Mouse (Mus musculus): ENCODE measurements at regions not wholly inside any gene's neighbourhood (a gene's known extent, or its start where the extent isn't known, plus 50 kb on each side); places are given as distances from the start of the nearest gene placed in this dataset.

DNA sequence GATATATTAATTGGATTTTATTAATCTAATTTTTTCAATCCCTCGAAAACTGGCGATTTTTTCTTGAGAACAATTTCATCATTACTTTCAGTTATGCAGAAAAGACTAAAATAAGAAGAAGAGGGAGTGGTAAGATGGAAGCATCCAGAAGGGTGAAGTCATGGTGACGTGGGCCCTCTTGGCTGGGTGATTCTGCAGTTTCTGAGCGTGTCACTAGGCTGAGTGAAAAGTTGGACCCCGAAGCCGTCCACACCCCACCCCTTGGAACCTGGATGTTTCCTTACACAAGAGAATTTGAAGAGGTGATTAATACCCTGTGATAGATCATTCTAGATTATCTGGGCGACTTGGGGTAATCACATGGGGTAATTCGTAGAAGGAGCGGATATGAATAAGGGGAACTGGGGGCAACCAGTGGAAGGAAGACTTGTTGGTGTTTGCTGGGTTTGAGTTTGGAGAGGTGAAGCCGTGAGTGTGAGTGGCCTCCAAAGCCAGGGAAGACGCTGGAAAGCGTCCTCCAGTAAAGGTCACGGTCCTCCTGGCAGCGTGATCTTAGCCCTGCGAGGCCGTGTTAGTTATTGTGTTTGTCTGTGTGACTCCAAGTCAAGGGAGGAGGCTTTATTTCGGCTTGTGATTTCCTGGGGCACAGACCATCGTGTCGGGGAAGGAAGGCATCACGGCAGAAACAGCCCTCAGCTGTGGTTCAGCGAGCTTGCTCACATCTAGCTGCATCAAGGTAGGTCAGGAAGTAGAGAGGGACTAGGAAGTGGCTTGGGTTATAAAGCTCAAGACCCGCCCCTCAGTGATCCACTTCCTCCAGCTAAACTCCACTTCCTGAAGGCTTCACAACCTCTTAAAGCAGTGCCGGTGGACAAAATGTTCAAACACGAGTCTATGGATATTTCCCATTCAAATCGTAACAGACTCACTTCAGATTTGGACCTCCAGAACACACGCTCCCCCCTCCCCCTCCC lies 67.0 kb downstream of the Syf2 start:
- no peak overlapping the region for H3K27ac ChIP-seq (ENCODE audit: low read depth)
- H3K4me3 ChIP-seq (ENCODE audit: low read depth, low read length), result no peak overlapping the region
- no peak overlapping the region for H3K4me2 ChIP-seq (ENCODE audit: low read depth, low read length)
- no peak overlapping the region for H3K9ac ChIP-seq (replicated peaks)
- peaks cover 16% of the 10 kb centered on the region; the same call in 1 of the 2 replicates for H3K27me3 ChIP-seq (ENCODE audit: insufficient read depth, low read length)
- WGBS (ENCODE audit: insufficient replicate concordance), result 70% methylated on average over 25 of the region's 26 CpGs
- peaks cover 5% of the 10 kb centered on the region; the same call in 1 of the 2 replicates for H3K4me1 ChIP-seq (ENCODE audit: insufficient read depth)
- no peaks in the 10 kb centered on the region for H3K9me3 ChIP-seq (ENCODE audit: low read length)
- ATAC-seq, result no peak
- no peaks in the 10 kb centered on the region for H3K36me3 ChIP-seq (replicated peaks; ENCODE audit: insufficient read depth, low read length)
- no peak for DNase-seq
- TF ChIP-seq CTCF (IDR thresholded peaks at IDR 0.05; ENCODE audit: low read depth) (no peak), EP300 (IDR thresholded peaks at IDR 0.05; ENCODE audit: low read depth) (no peak)

DNA sequence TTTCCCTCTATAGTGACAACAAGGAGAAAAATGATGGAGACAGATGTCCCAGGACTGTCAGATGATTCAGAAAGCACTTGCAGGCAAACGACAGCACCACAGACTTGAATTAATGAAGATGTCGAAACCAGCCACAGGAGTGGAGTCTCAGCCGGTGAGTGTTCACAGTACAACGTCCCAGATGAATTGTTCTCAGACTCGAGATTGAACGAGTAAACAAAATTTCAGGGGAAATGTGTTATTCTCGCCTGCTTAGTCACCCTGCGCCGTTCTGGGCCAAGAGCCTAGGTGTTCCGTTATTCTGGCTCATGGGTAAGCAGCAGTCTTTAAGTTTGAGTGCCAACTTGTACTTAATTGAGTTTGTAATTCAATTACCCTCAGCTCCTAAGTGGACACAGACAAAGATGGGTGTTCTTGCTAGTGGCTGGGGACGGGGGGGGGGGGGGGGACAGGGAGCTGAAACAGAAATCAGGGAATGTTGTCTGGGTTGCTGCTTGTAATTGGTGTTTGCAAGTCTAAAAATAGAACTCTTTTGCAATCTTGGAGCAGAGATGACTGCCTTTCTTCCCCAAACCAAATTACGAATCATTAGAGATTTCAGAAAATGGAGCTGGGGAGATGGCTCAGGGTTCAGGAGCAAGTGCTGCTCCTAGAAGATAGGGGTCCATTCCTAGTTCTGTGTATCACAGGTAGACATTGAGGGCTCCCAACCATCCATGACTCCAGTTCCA lies 68.4 kb downstream of the Syf2 start:
- no peak for DNase-seq

DNA sequence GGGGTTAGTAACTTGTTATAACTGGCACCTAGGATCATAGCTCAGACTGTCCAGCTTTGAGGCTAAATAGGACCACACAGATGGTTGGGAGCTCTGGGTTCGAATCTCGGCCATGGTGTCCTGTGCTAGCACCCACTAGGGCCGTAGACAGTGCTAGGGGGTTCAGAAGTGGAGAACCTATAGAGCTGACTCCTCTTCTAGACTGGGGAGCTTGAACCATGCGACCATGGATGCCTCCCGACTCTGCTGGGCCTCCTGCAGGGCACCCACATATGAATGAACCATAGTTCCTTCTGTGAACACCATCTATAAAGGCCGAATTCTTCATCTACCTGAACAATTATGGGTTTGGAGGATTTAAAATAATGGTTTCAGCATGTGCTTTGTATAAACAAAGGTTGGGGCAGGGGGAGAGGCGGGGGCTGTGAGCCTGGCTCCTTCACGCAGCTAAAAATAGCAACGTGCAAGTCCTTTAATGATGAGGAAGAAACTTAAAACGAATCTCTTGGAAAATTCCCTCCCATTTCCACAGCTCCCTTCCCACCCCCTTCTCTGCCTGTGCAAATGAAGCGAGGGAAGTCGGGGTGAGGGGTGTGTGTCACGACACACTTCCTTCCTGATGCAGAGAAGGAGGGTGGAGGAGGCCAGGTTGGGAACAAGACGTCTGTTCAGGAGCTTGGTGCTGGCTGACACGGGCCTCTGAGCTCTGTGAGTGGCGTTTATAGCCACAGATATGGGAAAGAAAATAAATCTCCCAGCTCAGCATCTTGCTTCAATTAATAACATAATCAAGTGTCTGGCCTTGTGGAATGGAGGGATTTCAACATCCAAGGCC lies 71.6 kb downstream of the Syf2 start:
- ATAC-seq (no peak), DNase-seq (no peak)
- Histone ChIP-seq H3K27me3 (ENCODE audit: insufficient read depth, low read length) (0 out of 2 replicates have a peak, but pooled peaks cover 6% of the 10 kb centered on the region), H3K4me3 (ENCODE audit: low read depth, low read length) (no peak overlapping the region), H3K9me3 (ENCODE audit: low read length) (no peaks in the 10 kb centered on the region), H3K4me2 (ENCODE audit: low read depth, low read length) (no peak overlapping the region), H3K9ac (replicated peaks) (no peak overlapping the region), H3K27ac (ENCODE audit: low read depth) (no peak overlapping the region), H3K4me1 (ENCODE audit: insufficient read depth) (no peaks in the 10 kb centered on the region), H3K36me3 (replicated peaks; ENCODE audit: insufficient read depth, low read length) (no peaks in the 10 kb centered on the region)
- WGBS (ENCODE audit: insufficient replicate concordance), result 47% methylated on average over 16 of the region's 16 CpGs
- TF ChIP-seq CTCF (IDR thresholded peaks at IDR 0.05; ENCODE audit: low read depth), result no peak
- TF ChIP-seq EP300 (IDR thresholded peaks at IDR 0.05; ENCODE audit: low read depth), result no peak

More for the DNA sequence above, 68.4 kb downstream of the Syf2 start:
- H3K36me3 ChIP-seq (replicated peaks; ENCODE audit: insufficient read depth, low read length), result no peaks in the 10 kb centered on the region
- 58% methylated on average over 12 of the region's 12 CpGs for WGBS (ENCODE audit: insufficient replicate concordance)
- H3K4me1 ChIP-seq (ENCODE audit: insufficient read depth), result 0 out of 2 replicates have a peak, but pooled peaks cover 3% of the 10 kb centered on the region
- no peaks in the 10 kb centered on the region for H3K9me3 ChIP-seq (ENCODE audit: low read length)
- 0 out of 2 replicates have a peak, but pooled peaks cover 6% of the 10 kb centered on the region for H3K27me3 ChIP-seq (ENCODE audit: insufficient read depth, low read length)
- no peak for ATAC-seq
- no peak overlapping the region for H3K4me2 ChIP-seq (ENCODE audit: low read depth, low read length)
- H3K9ac ChIP-seq (replicated peaks), result no peak overlapping the region
- TF ChIP-seq CTCF (IDR thresholded peaks at IDR 0.05; ENCODE audit: low read depth) (no peak), EP300 (IDR thresholded peaks at IDR 0.05; ENCODE audit: low read depth) (no peak)
- no peak overlapping the region for H3K4me3 ChIP-seq (ENCODE audit: low read depth, low read length)
- no peak overlapping the region for H3K27ac ChIP-seq (ENCODE audit: low read depth)

DNA sequence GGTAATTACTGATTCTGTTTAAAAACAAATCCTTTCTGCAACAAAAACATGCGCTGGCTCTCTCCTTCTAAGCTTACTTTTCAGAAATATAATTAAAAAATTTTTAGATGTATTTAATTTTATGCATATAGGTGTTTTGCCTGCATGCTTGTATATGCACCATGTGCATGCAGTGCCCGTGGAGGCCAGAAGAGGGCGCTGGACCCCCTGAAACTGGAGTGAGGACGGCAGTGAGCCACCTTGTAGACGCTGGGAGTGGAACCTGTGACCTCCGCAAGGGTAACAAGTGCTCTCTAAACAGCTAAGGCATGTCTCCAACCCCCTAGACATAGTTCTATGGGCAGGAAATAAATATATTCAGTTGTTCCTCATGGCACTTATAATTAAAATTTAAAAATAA lies 80.7 kb downstream of the Syf2 start:
- Histone ChIP-seq H3K9me3 (ENCODE audit: low read length) (peaks cover 4% of the 10 kb centered on the region), H3K9ac (replicated peaks) (no peak overlapping the region), H3K36me3 (replicated peaks; ENCODE audit: insufficient read depth, low read length) (no peaks in the 10 kb centered on the region), H3K27me3 (ENCODE audit: insufficient read depth, low read length) (peaks cover 19% of the 10 kb centered on the region), H3K4me2 (ENCODE audit: low read depth, low read length) (no peak overlapping the region), H3K4me3 (ENCODE audit: low read depth, low read length) (no peak overlapping the region), H3K27ac (ENCODE audit: low read depth) (no peak overlapping the region), H3K4me1 (ENCODE audit: insufficient read depth) (no peaks in the 10 kb centered on the region)
- DNase-seq (no peak), ATAC-seq (no peak)
- WGBS (ENCODE audit: insufficient replicate concordance), result 73% methylated on average over 6 of the region's 6 CpGs
- TF ChIP-seq CTCF (IDR thresholded peaks at IDR 0.05; ENCODE audit: low read depth), result peak; percentile 40
- TF ChIP-seq EP300 (IDR thresholded peaks at IDR 0.05; ENCODE audit: low read depth), result no peak

DNA sequence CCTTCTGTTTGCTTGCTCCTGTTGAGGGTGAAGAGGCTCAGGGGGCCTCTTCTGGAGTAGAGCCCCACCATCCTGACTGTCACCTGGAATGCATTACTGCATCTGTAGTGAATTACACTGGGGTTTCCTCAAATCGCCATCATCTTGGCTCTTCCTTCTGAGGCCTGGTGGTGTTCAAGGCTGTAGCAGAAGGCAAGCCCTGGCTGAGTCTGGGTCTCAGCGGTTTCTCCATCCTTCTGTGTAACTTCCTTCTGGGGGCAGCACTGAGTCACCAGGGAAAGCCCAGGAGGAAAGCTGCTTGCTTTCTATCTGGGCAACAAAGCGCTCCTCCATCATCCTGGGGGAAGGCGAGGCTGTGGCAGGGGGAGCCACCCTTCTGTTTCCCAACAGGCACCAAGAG lies 82.2 kb downstream of the Syf2 start:
- no peak overlapping the region for H3K9ac ChIP-seq (replicated peaks)
- H3K4me1 ChIP-seq (ENCODE audit: insufficient read depth), result no peaks in the 10 kb centered on the region
- H3K4me3 ChIP-seq (ENCODE audit: low read depth, low read length), result no peak overlapping the region
- peak; percentile 38 for TF ChIP-seq CTCF (IDR thresholded peaks at IDR 0.05; ENCODE audit: low read depth)
- TF ChIP-seq EP300 (IDR thresholded peaks at IDR 0.05; ENCODE audit: low read depth), result no peak
- ATAC-seq, result no peak
- no peak overlapping the region for H3K27ac ChIP-seq (ENCODE audit: low read depth)
- no peak for DNase-seq
- H3K27me3 ChIP-seq (ENCODE audit: insufficient read depth, low read length), result peaks cover 16% of the 10 kb centered on the region
- WGBS (ENCODE audit: insufficient replicate concordance), result 64% methylated on average over 4 of the region's 4 CpGs
- H3K36me3 ChIP-seq (replicated peaks; ENCODE audit: insufficient read depth, low read length), result no peaks in the 10 kb centered on the region
- peaks cover 4% of the 10 kb centered on the region for H3K9me3 ChIP-seq (ENCODE audit: low read length)
- no peak overlapping the region for H3K4me2 ChIP-seq (ENCODE audit: low read depth, low read length)

Measured in liver, postnatal 0 days (tissue).